Comparison of ENCODE assay signal across 20 mouse cellular contexts in genomic region chr16:85704254-85705020, GRCm38 (mm10).
DNase-seq lines count a peak whose midpoint lies in the region; ATAC-seq and TF ChIP-seq lines count a peak whose summit lies in the region.
"Had no signal": no experiment of that assay in that cellular context is flagged by ENCODE, and none has a peak within 500 bp of the region (broad histone marks: within the 10 kb centered on the region; RNA-seq: fewer than 3 reads in every experiment).

No protein-coding gene starts in this region.

- H3K9me3 ChIP-seq in lung, embryonic 16.5 days (ENCODE audit: control insufficient read depth, low read length) = no peaks in the 10 kb centered on the region
- no peaks in the 10 kb centered on the region for H3K9me3 ChIP-seq in intestine, embryonic 16.5 days (ENCODE audit: control insufficient read depth, low read length)
- H3K9me3 ChIP-seq: embryonic facial prominence, embryonic 13.5 days; forebrain, embryonic 13.5 days; heart, embryonic 13.5 days; hindbrain, embryonic 12.5 days had no signal

- TF ChIP-seq CTCF in liver, adult 2 months (IDR thresholded peaks at IDR 0.05; ENCODE audit: low read depth, low read length) = no peak

- H3K36me3 ChIP-seq in liver, adult 2 months (ENCODE audit: control insufficient read depth, insufficient read depth, low read length) = no peaks in the 10 kb centered on the region
- H3K36me3 ChIP-seq in lung, embryonic 16.5 days (ENCODE audit: control insufficient read depth, insufficient read depth, low read length) = no peaks in the 10 kb centered on the region
- H3K36me3 ChIP-seq in intestine, embryonic 16.5 days (ENCODE audit: control insufficient read depth, insufficient read depth, low read length) = no peaks in the 10 kb centered on the region
- H3K36me3 ChIP-seq: embryonic facial prominence, embryonic 13.5 days; heart, embryonic 13.5 days; hindbrain, embryonic 12.5 days had no signal

- DNase-seq in liver, adult 2 months (ENCODE audit: extremely low read depth, low read depth, low spot score) = peak; percentile 65
- DNase-seq in liver = no peak
- no peak for DNase-seq in lung, postnatal 10 days
- no peak for DNase-seq in ovary, postnatal 10 days (ENCODE audit: low spot score)
- no peak for DNase-seq in heart, adult 11 months
- DNase-seq: adrenal gland, postnatal 10 days; cerebellum, adult 18-20 months; cerebellum, adult 9-11 months; cerebellum, postnatal 36 days; gastrocnemius, adult 2 months; gastrocnemius, postnatal 25 days; heart, postnatal 4 days had no signal

- H3K9ac ChIP-seq in liver, adult 2 months (ENCODE audit: low read depth, low read length) = no peak overlapping the region
- no peak overlapping the region for H3K9ac ChIP-seq in lung, embryonic 16.5 days (ENCODE audit: low read length)
- no peak overlapping the region for H3K9ac ChIP-seq in intestine, embryonic 16.5 days (ENCODE audit: low read depth, low read length)
- H3K9ac ChIP-seq: embryonic facial prominence, embryonic 13.5 days; forebrain, embryonic 13.5 days; heart, embryonic 13.5 days; hindbrain, embryonic 12.5 days had no signal

- no peak overlapping the region for H3K4me3 ChIP-seq in liver, adult 2 months (ENCODE audit: insufficient read depth, low read depth, low read length)
- H3K4me3 ChIP-seq in lung, embryonic 16.5 days (ENCODE audit: low read length) = no peak overlapping the region
- no peak overlapping the region for H3K4me3 ChIP-seq in intestine, embryonic 16.5 days (ENCODE audit: low read length)
- H3K4me3 ChIP-seq: embryonic facial prominence, embryonic 13.5 days; forebrain, embryonic 13.5 days; gastrocnemius, adult 2 months; heart, embryonic 13.5 days; hindbrain, embryonic 12.5 days had no signal

- H3K27ac ChIP-seq in liver, adult 2 months (replicated peaks; ENCODE audit: insufficient read depth, low read depth, low read length) = no peak overlapping the region
- no peak overlapping the region for H3K27ac ChIP-seq in lung, embryonic 16.5 days (ENCODE audit: low read length)
- no peak overlapping the region for H3K27ac ChIP-seq in intestine, embryonic 16.5 days (ENCODE audit: low read length)
- H3K27ac ChIP-seq: embryonic facial prominence, embryonic 13.5 days; forebrain, embryonic 13.5 days; gastrocnemius, adult 2 months; heart, embryonic 13.5 days; hindbrain, embryonic 12.5 days had no signal

- ATAC-seq in lung, embryonic 16.5 days (ENCODE audit: low read depth) = 0 out of 2 replicates have a peak, but pooled peaks have one; percentile 35
- peak; percentile 46; the same call in 1 of the 2 replicates for ATAC-seq in intestine, embryonic 16.5 days
- ATAC-seq: forebrain, embryonic 13.5 days; hindbrain, embryonic 16.5 days had no signal

- TF ChIP-seq POLR2A in liver, adult 2 months (IDR thresholded peaks at IDR 0.05; ENCODE audit: extremely low read depth, insufficient read depth, low read length) = no peak

- no peak overlapping the region for H3K4me2 ChIP-seq in lung, embryonic 16.5 days (ENCODE audit: low read depth, low read length)
- H3K4me2 ChIP-seq in intestine, embryonic 16.5 days (ENCODE audit: low read depth, low read length) = no peak overlapping the region
- H3K4me2 ChIP-seq: embryonic facial prominence, embryonic 13.5 days; forebrain, embryonic 13.5 days; heart, embryonic 13.5 days; hindbrain, embryonic 12.5 days had no signal

- WGBS in liver, adult 2 months = 27% methylated on average over 9 of the region's 9 CpGs
- WGBS in lung, embryonic 16.5 days = 44% methylated on average over 9 of the region's 9 CpGs
- WGBS in intestine, embryonic 16.5 days = 62% methylated on average over 9 of the region's 9 CpGs

- H3K4me1 ChIP-seq in liver, adult 2 months (ENCODE audit: control insufficient read depth, insufficient read depth, low read length) = no peaks in the 10 kb centered on the region; the same call in 1 of the 2 replicates
- H3K4me1 ChIP-seq in lung, embryonic 16.5 days (replicated peaks; ENCODE audit: control insufficient read depth, insufficient read depth, low read length) = peaks cover 3% of the 10 kb centered on the region; the same call in 1 of the 2 replicates
- H3K4me1 ChIP-seq in intestine, embryonic 16.5 days (ENCODE audit: control insufficient read depth, insufficient read depth, low read length) = no peaks in the 10 kb centered on the region
- H3K4me1 ChIP-seq: embryonic facial prominence, embryonic 13.5 days; forebrain, embryonic 13.5 days; heart, embryonic 13.5 days; hindbrain, embryonic 12.5 days had no signal

- no peaks in the 10 kb centered on the region for H3K79me2 ChIP-seq in liver, adult 2 months (ENCODE audit: control insufficient read depth, insufficient read depth, low read length)

- H3K27me3 ChIP-seq in liver, adult 2 months (ENCODE audit: control insufficient read depth, insufficient read depth, low read length) = no peaks in the 10 kb centered on the region
- no peaks in the 10 kb centered on the region for H3K27me3 ChIP-seq in lung, embryonic 16.5 days (ENCODE audit: control insufficient read depth, insufficient read depth, low read depth, low read length)
- no peaks in the 10 kb centered on the region for H3K27me3 ChIP-seq in intestine, embryonic 16.5 days (replicated peaks; ENCODE audit: control insufficient read depth, insufficient read depth, low read length)
- H3K27me3 ChIP-seq: CH12.LX; embryonic facial prominence, embryonic 13.5 days; forebrain, embryonic 13.5 days; heart, embryonic 13.5 days; hindbrain, embryonic 12.5 days had no signal
